Mouse (Mus musculus) urinary bladder, postnatal 10 days (tissue): ENCODE results near the gene Ttc7.
"Not testable (repeated sequence)": the region's sequence is repeated elsewhere in the genome, so short reads cannot be mapped to it uniquely, and the experiment has no call there.

Source experiments
- DNase-seq: peaks from one replicate; pipeline ENCODE4 v3.0.0; 2022; ENCODE audit warnings: low spot score

The Ttc7 gene

DNA sequence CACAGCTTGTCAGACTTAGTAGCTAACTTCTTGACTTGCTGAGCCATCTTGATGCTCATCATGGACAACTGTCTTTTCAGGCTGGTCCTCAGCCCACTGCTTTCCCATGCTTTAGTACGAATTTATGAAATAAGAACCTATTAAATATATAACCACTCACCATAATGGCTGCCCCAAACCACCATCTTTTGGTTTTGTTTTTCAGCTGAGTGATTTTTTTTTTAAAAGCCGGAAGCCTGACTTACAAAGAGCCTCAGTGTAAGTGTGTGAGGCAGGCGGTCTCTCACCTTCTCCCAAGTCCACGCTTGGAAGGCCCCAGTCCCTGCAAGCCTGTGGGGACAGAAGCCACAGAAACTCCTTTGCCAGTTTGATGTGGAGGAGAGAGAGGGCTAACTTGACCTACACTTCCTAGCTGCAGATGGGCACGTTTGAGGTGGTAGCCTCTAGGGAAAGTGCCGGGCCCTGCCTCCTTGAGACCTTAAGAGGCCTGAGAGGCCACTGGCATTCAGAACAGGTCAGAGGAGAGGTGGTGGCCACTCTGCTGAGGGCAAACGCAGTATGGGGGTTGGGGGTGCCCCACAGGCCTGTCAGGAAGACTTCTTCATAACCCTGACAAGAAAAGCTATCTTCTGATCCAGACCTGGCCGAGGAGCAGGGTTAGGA, 3.9 kb downstream of the Ttc7 start:
- DNase-seq, result no peak

DNA sequence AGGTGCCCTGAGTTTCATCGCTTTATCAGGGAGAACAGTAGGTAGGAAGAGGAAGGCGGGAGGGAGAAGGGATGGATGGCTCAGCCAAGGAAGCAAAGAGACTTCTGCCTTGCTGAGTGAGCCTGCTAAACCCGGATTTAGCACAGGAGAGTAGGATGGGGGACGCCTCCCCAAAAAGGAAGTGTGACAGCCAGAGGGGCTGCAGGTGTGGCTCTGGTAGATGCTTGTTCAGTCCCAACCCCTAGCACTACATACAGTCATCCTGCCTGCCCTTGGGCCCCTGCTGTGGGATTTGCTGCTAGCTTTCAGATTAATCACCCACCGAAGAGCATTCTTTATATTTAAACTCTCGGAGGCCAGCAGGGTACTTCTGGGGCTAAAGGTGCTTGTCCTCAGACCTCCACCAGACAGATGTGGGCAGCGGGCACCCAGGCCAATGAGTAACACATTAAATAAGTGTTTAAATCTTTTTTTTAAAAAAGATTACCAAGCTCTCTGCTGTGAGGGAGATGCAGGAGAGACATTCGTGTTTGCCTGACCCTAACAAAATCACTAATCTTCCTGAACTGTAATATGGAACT, 4.6 kb downstream of the Ttc7 start:
- DNase-seq, result no peak

DNA sequence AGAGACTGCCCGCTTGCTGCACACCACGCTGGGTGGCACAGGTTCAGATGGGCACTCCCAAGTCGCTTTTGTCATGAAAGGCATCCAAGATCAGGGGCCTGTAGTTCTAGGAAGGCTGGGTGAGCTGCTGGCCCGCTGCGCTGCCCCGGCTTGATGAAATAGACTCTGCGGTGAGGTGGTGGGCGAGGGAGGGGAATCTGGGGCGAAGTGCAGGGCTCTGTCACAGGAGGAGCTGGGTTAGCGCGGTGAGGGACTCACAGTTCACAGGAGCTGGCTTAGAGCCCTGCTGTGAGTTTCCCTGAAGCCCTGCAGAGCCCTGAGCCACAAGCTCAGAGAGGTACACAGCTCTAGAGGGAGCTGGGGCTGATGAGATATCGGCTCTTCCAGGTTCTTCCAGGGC, 5.4 kb downstream of the Ttc7 start:
- no peak for DNase-seq

DNA sequence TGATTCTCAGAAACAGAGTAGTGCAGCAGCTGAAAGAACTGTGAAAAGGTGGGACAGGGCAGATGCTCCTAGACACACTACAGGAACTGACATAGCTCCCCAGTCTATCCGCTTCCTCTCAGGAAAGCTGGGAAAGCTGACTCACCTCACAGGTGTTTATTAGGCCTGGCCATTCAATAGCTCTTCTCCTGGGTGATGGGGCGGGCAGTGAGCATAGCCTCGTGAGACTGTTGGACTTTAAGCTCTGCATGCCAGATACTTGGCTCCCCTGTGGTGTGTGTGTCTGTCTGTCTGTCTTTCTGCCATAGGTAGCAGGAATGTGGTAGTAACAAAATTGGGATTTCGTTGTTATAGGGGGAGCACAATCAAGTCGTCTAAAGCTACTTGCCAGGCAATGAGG, 6.7 kb downstream of the Ttc7 start:
- no peak for DNase-seq

DNA sequence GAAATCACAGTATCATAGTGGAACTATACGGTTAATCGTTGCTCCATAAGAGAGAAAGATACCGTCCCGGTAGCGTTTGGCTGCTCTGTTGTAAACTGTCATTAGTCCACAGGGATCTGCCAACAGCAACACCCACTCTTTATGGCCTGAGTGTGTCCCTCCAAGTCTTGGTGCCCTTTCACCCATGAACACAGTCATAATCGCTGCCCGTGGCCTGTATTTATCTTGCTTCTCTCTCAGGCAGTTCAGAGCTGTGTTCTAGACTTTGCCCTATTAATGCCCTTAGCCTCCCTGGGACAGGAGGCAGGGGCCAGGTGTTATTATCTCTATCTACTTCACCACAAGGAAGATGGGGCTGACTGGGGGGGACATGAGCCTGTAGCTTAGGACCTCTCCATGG, 8.4 kb downstream of the Ttc7 start:
- DNase-seq, result no peak

DNA sequence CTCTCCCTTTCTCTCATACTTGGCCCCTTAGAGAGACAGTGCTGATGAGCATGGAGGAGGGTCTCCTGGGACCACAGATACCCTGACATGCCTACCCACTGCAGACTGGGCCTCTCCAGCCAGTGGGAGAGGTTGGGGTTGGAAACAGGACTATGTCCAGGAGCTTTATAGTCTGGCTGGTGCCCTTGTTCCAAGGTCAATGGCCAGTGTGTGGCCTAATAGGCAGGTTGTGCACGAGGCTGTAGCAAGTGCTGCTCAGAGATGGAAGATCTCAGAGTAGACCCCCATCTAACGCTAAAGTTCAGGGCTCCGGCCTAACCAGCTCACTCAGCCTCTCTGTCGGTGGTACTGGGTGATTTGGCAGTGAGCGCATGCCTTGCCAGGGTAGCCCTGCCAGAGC, 9.1 kb downstream of the Ttc7 start:
- DNase-seq, result no peak

DNA sequence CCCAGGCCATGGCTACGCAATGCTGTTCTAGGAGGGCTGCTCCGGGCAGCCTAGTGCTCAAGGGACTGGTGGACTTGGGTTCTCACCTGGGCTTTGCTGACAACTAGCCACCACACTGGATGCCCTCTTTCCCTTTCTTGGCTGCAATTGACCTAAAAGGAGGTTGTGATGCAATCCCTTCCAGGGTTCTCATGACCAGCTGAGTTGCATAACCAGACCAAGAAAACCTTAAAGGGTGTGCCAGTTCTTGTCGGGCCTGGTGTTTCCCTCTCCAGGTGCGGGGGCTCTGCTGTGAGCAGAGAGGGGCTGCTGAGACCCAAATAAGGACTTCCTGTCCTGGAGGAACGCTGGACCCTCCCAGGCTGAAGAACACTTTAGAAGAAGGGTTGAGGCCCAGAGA, 10.4 kb downstream of the Ttc7 start:
- DNase-seq, result no peak

DNA sequence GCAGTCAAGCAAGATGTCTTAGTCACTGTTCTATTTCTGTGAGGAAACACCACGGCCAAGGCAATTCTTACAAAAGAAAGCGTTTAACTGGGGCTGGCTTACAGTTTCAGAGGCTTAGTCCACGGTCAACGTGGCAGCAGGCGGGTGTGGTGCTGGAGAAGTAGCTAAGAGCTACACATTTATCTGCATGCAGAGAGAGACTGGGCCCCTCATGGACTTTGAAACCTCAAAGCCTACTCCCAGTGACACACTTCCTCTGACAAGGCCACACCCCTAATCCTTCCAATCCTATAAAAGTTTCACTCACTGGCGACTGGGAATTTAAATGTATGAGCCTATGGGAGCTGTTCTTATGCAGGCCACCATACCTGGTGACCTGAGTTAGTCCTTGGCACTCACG, 13.1 kb downstream of the Ttc7 start:
- no peak for DNase-seq

DNA sequence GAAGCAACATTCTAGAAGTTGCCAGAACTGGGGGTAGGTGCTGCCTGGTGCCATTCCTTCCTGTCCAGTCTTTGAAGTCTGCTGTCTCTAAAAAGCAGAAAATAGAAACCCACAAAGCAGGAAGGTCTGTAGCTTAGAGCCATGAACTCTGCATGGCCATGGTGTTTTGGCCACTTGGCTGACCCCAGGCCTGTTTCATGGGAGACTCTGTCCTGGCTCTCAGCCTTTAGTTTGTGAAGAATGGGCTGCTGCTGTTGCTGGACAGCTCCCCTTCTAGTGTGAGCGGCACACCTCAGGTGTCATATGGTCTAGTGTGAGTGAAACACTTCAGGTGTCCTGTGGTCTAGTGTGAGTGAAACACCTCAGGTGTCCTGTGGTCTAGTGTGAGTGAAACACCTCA, 14.0 kb downstream of the Ttc7 start:
- DNase-seq, result not testable (repeated sequence)

DNA sequence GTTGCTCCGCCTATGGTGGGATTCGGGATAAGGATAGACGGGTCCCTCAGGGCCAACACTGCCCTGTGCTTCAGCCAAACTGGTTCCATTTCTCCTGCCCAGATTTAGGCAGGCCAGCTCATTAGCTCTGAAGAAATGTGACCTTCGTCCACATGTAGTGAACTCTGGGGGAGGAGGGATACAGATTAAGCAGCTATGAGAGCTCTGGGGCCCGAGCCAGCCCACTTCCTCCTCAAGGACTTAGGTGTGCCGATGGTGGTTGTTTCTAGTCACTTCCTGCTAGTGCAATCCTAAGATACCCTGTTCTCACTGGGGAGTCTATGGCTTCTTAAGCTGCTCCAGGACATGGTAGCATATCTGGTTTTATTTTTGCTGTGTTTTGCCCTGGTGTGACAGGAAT, 16.3 kb downstream of the Ttc7 start:
- DNase-seq, result no peak

DNA sequence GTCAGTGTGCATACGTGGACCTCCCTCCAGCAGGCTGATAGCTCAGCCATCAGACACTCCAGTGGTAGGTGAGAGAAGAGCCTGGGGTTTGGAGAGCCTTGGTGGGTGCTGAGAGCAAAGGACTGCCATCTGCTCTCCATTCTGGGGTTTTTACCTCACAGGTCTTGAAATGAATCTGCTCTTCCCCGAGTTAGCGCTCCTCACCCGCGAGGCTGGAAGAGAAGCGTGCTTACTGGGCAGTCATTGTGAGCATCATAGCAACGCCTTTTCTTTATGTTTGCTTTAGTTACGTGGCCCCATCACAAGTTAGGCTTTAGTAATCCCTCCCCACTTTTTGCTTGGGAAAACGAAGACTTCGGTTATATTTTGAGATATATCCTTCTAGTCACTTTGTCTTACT, 17.7 kb downstream of the Ttc7 start:
- DNase-seq, result no peak

DNA sequence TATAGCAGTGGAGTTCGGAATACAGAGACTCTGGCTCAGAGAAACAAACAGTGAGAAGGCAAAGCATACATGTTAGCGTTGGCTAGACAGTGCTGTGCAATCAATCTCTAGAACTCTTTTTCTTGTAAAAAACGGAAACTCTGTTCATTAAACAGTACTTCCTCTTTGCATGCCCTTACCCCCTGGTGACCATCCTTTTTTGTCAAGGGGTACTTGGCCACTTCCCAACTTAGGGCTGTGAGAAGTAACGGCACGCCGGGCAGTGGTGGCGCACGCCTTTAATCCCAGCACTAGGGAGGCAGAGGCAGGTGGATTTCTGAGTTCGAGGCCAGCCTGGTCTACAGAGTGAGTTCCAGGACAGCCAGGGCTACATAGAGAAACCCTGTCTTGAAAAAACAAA, 18.9 kb downstream of the Ttc7 start:
- DNase-seq, result not testable (repeated sequence)

DNA sequence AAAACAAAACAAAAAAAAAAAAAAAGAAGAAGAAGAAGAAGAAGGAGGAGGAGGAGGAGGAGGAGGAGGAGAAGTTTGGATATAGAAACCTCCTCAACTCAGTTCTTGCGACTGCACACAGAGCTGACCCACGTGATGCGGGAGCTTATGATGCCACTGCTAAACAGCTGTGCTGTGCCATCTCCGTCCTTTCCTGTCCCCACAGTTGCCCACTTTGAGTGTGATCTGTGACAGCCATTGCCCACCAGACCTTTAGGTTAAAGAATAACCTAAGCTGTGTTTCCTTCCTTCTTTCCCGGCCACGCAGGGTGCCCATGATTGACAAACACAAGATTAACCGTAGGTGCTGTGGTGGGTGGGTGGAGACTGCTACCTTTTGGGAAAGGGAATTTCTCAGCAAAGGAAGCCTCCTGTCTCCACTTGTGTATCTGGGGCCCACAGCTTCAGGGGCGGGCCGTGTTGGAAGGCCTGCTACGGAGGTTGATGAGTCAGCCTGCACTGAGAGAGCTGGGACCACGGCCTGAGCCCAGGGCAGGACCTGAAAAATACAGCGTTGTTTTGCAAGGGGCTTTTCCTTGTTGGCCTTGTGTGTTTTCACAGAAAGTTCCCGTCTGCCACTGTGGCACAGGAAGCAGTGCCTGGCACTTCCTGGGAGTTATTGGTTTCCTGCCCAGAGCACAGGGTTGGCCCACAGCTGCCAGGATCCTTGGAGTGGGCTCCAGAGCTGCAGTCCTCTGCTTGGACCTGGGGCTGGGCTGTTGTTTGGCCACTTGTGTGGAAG, 19.5 kb downstream of the Ttc7 start:
- DNase-seq, result no peak

DNA sequence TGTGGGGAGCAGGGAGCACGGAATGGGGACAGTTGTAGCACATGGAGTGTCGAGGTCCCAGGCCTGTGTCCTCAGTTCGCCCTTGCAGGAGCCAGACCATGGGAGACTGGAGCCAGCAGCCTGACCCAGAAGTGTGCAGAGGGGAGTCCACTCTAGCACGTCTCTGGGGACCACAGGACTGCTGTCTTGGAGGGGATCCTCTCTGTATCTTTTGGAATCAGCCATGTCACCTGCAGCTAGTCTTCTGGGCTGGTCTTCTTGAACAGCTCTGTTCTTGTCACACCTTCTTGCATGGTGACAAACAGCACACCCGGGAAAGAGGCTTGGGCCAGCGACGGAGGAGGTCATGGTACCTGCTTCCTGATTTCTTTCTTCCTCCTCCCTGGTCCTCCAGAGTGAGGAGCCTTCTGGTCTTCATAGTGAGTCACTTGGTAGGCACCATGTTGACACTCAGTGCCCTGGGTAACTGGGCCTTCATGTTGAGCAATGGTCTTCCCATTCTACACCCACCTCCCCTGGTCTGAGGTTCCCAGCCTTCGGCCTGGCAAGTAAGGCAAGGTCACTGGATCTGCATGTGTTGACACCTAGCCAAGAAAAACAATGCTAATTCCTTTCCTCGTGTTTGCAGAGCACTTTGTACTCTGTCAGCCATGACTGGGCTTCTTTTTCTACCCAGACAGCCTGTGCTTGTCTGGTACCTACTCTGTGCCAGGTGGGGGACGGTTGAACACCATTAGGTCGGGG, 21.6 kb downstream of the Ttc7 start:
- no peak for DNase-seq

DNA sequence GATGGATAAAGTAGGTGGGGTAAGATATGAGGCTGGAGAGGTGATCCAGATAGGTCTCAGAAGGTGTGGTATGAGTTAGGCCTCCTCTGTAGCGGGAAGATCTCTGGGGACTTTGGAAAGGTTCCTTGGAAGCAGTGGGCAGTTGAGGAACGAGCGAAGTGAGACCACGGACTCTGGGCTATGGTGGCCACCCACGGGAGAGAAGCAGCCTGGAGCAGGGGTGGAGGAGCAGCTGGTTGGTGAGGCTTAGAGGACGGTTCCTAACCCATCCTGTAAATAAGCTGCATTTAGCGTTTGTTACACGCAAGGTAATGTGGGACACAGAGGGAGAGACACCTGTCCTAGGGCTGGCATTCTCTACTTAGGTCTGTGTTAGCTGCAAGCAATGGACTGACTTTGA, 22.4 kb downstream of the Ttc7 start:
- no peak for DNase-seq

DNA sequence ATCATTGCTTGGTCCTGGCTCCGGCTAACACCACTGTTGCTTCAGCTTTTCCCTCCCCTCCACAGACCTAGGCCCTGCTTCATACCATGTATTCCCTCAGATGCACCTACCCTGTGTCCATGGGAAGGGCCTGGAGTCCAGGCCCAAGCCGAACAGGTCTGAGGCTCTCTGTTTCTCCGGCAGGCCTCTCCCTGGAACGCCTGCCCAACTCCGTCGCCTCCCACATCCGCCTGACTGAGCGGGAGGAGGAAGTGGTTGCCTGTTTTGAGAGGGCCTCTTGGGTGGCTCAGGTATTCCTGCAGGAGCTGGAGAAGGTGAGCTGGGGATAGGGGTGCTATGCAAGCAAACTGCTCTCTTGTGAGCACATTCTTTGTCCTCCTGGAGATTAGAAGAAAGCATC, 24.1 kb downstream of the Ttc7 start:
- no peak for DNase-seq

DNA sequence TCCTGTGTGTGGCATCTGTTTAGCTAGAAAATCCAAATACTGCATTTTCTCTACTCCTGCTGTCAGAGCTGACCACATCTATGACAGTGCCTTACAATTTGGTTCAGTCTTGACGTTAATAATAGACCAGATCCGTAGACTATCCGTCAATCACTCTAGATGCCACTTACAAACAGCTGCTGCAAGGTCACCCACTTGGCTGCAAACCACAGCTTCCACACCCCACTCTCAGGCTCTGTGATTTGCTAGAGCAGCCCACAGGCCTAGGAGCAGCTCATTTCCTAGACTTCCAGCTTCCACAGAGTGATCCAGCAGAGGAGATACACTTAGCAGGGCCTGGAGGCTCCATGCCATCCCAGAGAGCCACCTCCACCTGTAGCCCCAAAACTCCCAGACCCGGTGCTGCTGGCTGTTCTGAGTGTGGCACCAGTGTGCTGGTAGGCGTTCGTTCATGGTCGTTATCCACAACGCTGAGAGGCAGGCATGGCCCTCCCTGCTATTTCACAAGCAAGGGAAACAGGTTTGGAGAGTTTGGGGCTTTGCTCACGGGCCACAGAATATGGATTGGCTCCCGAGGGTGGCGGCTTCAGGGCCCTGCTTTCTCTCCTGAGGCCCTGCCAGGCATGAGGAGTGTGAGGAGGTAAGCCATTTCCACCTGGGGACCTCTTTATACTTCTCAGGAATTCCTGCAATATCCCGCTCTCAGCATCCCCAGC, 26.5 kb downstream of the Ttc7 start:
- DNase-seq, result no peak

DNA sequence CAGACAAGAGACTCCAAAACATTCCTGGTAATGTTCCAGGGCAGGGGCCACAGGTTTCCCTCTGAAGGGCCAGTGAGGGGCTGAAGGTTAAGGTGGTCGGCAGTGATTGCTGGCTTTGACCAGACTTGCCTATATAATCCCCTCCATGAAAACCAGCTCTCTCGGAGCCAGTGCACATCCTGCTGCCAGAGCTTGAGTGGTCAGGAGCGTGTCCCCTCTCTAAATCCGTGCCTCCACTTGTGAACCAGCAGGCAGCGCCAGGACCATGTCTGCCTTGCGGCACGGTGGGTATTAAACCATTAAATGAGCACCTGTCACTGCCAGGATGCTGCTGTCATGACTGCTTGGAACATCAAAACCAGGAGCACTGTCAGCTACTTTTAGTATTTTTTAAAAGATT, 27.8 kb downstream of the Ttc7 start:
- DNase-seq, result no peak

DNA sequence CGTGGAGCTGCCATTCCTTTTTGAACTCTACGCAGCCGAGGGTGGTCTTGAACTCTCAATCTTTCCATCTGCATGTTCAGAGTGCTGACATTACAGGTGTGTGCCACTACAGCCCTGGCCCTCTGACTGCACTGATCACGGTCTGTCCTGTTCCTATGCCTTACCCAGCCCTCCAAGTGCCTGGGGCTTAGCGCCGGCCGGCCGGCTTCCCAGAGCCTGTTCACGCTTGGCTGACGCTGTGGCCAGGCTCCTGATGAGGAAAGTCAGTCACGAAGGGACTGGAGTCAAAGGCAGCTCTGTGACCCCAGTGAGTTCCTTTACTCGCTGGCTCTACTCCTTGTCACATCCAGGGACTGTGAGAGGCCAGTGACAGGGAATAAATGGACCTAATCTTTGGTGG, 29.7 kb downstream of the Ttc7 start:
- DNase-seq, result no peak

DNA sequence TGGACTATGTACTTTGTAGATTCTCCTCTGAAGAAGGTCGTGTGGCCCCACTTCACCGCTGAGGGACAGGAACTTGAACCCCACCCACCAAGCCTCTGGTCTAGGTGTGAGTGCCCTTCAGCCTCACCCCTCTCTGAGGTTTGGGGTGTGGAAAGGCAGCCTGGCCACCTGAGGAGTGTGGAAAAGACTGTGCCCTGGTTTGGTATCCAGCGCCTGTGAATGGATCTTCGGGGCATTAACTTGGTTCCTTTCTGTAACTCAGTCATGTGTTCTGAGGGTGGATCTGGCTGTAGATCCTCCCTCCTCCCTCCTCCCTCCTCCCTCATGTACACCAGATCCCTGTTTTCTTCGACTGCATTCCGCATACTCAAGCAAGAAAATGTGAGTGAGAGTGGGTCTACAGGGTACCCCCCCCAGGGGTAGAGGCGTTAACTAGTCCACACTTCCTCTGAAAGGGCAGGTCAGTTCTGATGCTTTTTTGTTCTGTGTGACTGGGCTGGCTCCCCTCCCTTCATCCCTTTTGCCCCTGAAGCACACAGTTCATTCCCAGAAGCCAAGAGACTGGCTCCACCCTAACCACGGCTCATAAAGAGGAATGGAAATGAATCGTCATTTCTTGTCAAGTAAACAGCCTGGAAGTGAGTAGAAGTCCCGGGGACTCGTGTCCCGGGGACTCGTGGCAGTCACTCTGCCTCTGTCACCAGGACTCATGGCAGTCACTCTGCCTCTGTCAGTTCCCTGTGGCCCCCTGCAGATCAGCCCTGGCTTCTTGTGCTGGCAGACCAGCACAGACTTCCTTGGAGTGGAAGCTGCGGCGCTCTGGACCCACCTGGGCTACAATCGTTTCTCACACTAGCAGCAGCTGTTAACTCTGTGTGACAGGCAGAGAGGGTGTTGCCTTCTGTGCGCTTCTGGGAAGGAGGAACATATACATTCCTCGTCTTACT, 30.5 kb downstream of the Ttc7 start:
- DNase-seq, result no peak

DNA sequence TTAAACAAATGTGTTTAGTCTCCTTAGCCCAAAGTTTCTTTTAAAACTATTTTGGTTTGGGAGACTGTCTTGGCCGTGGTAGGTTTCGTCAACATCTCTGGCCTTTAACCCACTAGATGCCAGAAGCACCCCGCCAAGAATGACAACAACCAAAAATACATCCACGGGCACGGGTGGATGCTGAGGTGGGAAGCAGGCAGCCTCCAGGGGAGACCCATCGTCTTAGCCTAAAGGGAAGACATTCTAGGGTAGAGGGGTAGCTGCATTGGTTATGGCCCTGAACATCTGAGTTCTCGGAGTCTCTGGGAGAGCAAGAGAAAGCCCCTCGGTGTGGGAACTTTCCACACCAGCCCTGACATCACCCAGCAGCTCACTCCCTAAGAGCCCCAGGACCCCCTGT, 31.4 kb downstream of the Ttc7 start:
- DNase-seq, result no peak
